Mouse (Mus musculus) CD4-positive, CD25-positive, alpha-beta regulatory T cell, adult 4 months (primary cell): ENCODE data around the gene Pramel6. TPM values are rescaled to one million over a fixed set of nuclear protein-coding genes. Genes with fewer than 3 reads are reported as not detected.
"Not testable (repeated sequence)": the region's sequence is repeated elsewhere in the genome, so short reads cannot be mapped to it uniquely, and the experiment has no call there.

Source experiments
- ATAC-seq: one replicate; pipeline ENCODE4 v1.8.0; 2017
- polyA plus RNA-seq, 2 experiments: library from polyadenylated mRNA; unstranded; fragments of 100-300 nt; shearing (Covaris generic); gene quantifications; one replicate each; pipeline ENCODE4 v1.2.1; 2017

The Pramel6 gene
- not detected for polyA plus RNA-seq

- no peak for ATAC-seq
Measured at GRCm38 (mm10) chr2:87506265-87506664, at the start of gene Pramel6. Gene Pramel6, plus strand, starts transcription at chr2:87506565.

GRCm38 (mm10) chr2:87461769-87462168, 44.6 kb upstream of the Pramel6 start:
- peak; percentile 51 for ATAC-seq

GRCm38 (mm10) chr2:87480207-87480606, 26.2 kb upstream of the Pramel6 start:
- no peak for ATAC-seq

- no peak for ATAC-seq
Measured at GRCm38 (mm10) chr2:87481158-87481557, 25.2 kb upstream of the Pramel6 start.

GRCm38 (mm10) chr2:87482276-87482675, 24.1 kb upstream of the Pramel6 start:
- no peak for ATAC-seq

- not testable (repeated sequence) for ATAC-seq
Measured at GRCm38 (mm10) chr2:87496993-87497392, 9.4 kb upstream of the Pramel6 start, which contains the start of gene Pramel7. Gene Pramel7, minus strand, starts transcription at chr2:87497093.

GRCm38 (mm10) chr2:87515046-87515445, 8.7 kb downstream of the Pramel6 start:
- ATAC-seq, result no peak

GRCm38 (mm10) chr2:87515457-87516060, 9.2 kb downstream of the Pramel6 start:
- no peak for ATAC-seq

GRCm38 (mm10) chr2:87516581-87516980, 10.2 kb downstream of the Pramel6 start:
- ATAC-seq, result no peak

GRCm38 (mm10) chr2:87520651-87521050, 14.3 kb downstream of the Pramel6 start:
- ATAC-seq, result no peak

- not testable (repeated sequence) for ATAC-seq
Measured at GRCm38 (mm10) chr2:87525899-87526616, 19.7 kb downstream of the Pramel6 start.

- no peak for ATAC-seq
Measured at GRCm38 (mm10) chr2:87531496-87531895, 25.1 kb downstream of the Pramel6 start, which contains the start of gene Olfr153. Gene Olfr153, plus strand, starts transcription at chr2:87531796.

- ATAC-seq, result no peak
Measured at GRCm38 (mm10) chr2:87534826-87535225, 28.5 kb downstream of the Pramel6 start.

- ATAC-seq, result no peak
Measured at GRCm38 (mm10) chr2:87545442-87545841, 39.1 kb downstream of the Pramel6 start, which contains the start of gene Olfr1128. Gene Olfr1128, minus strand, starts transcription at chr2:87545542.

Other genes starting within 250 kb of the Pramel6 start
- under 1 TPM in 1 of 2 experiments, not detected in 1; 0.13 TPM for gene Olfr1116, start 239.0 kb upstream of the Pramel6 start, polyA plus RNA-seq
- gene Olfr1118, start 199.0 kb upstream of the Pramel6 start, polyA plus RNA-seq, result not detected
- gene Olfr1120, start 151.8 kb upstream of the Pramel6 start, polyA plus RNA-seq, result not detected
- not detected for gene Olfr1121, start 136.7 kb upstream of the Pramel6 start, polyA plus RNA-seq
- gene Olfr1122, start 120.7 kb upstream of the Pramel6 start, polyA plus RNA-seq, result not detected
- not detected for gene Olfr1123, start 89.9 kb upstream of the Pramel6 start, polyA plus RNA-seq
- gene Olfr1124, start 76.3 kb upstream of the Pramel6 start, polyA plus RNA-seq, result 1 to 10 TPM in 1 of 2 experiments, not detected in 1; 3.3 TPM
- gene Olfr1126, start 52.6 kb upstream of the Pramel6 start, polyA plus RNA-seq, result not detected
- not detected for gene Pramel7, start 9.5 kb upstream of the Pramel6 start, polyA plus RNA-seq
- gene Olfr153, start 25.2 kb downstream of the Pramel6 start, polyA plus RNA-seq, result not detected
- gene Olfr1128, start 39.0 kb downstream of the Pramel6 start, polyA plus RNA-seq, result not detected
- not detected for gene Olfr1129, start 67.3 kb downstream of the Pramel6 start, polyA plus RNA-seq
- gene Olfr1130, start 99.6 kb downstream of the Pramel6 start, polyA plus RNA-seq, result not detected
- gene Olfr1131, start 120.5 kb downstream of the Pramel6 start, polyA plus RNA-seq, result not detected
- not detected for gene Olfr1132, start 131.0 kb downstream of the Pramel6 start, polyA plus RNA-seq
- gene Olfr1133, start 140.8 kb downstream of the Pramel6 start, polyA plus RNA-seq, result not detected
- gene Olfr1134, start 151.9 kb downstream of the Pramel6 start, polyA plus RNA-seq, result not detected
- gene Olfr1135, start 167.1 kb downstream of the Pramel6 start, polyA plus RNA-seq, result not detected
- not detected for gene Olfr1136, start 187.4 kb downstream of the Pramel6 start, polyA plus RNA-seq
- not detected for gene Olfr1137, start 206.6 kb downstream of the Pramel6 start, polyA plus RNA-seq
- gene Olfr1138, start 233.4 kb downstream of the Pramel6 start, polyA plus RNA-seq, result not detected
- not detected for gene Olfr1140, start 237.2 kb downstream of the Pramel6 start, polyA plus RNA-seq
- not detected for gene Olfr1141, start 247.4 kb downstream of the Pramel6 start, polyA plus RNA-seq